Mouse (Mus musculus) midbrain, embryonic 11.5 days (tissue): Measurements from ENCODE around the gene Crebl2. TPM values are rescaled to one million over a fixed set of nuclear protein-coding genes. Genes with fewer than 3 reads are reported as not detected.

Experiments
- ATAC-seq: fragments of 200-750 bp; cut with Nextera tagmentation; 2 replicates; pipeline ENCODE4 v1.8.0; 2017; ENCODE audit warnings: moderate TSS enrichment, moderate library complexity; ENCODE audit not compliant: low FRiP score
- DNase-seq: peaks from one replicate; pipeline ENCODE4 v3.0.0; 2015; ENCODE audit warnings: low spot score; ENCODE audit errors: missing footprints
- H3K27ac ChIP-seq: fragments of 300-500 bp; sonication (generic); 2 replicates; pipeline ENCODE4 v1.5.1; 2014; ENCODE audit warnings: low read depth, low read length
- H3K27me3 ChIP-seq: fragments of 300-500 bp; sonication (generic); 2 replicates; pipeline ENCODE4 v1.6.1; 2014; ENCODE audit warnings: mild to moderate bottlenecking, low read length, moderate library complexity, mixed read lengths; ENCODE audit not compliant: control insufficient read depth, insufficient read depth
- H3K36me3 ChIP-seq: fragments of 300-500 bp; sonication (generic); 2 replicates; pipeline ENCODE4 v1.6.1; 2014; ENCODE audit warnings: mild to moderate bottlenecking, low read length, moderate library complexity, mixed read lengths; ENCODE audit not compliant: control insufficient read depth, insufficient read depth
- H3K4me1 ChIP-seq: fragments of 300-500 bp; sonication (generic); 2 replicates; pipeline ENCODE4 v1.6.1; 2014; ENCODE audit warnings: low read length; ENCODE audit not compliant: control insufficient read depth, insufficient read depth
- H3K4me2 ChIP-seq: fragments of 300-500 bp; sonication (generic); 2 replicates; pipeline ENCODE4 v1.6.1; 2014; ENCODE audit warnings: mild to moderate bottlenecking, moderate library complexity
- H3K4me3 ChIP-seq: fragments of 300-500 bp; sonication (generic); 2 replicates; pipeline ENCODE4 v1.5.1; 2014; ENCODE audit warnings: low read depth, low read length
- H3K9ac ChIP-seq: fragments of 300-500 bp; sonication (generic); 2 replicates; pipeline ENCODE4 v1.6.1; 2014; ENCODE audit warnings: low read length
- H3K9me3 ChIP-seq: fragments of 300-500 bp; sonication (generic); 2 replicates; pipeline ENCODE4 v1.6.1; 2016; ENCODE audit warnings: low read length; ENCODE audit not compliant: control insufficient read depth
- WGBS: fragments of 180-500 bp; shearing (Covaris S2); extraction: QIAGEN DNeasy Blood & Tissue Kit; methylation state at CpG from one replicate; pipeline ENCODE4 v1.1.7; 2014; 5-methylcytosine and 5-hydroxymethylcytosine counted together
- polyA plus RNA-seq: library from polyadenylated mRNA; unstranded; fragments of >200 nt; fragmentation: Nextera tagmentation; extraction: Ambion mirVana; gene quantifications from 2 replicates; pipeline ENCODE4 v1.2.1, GENCODE M21; 2014

The Crebl2 gene
- polyA plus RNA-seq, 1 experiment from 2014 or later: 0.92 TPM

DNA sequence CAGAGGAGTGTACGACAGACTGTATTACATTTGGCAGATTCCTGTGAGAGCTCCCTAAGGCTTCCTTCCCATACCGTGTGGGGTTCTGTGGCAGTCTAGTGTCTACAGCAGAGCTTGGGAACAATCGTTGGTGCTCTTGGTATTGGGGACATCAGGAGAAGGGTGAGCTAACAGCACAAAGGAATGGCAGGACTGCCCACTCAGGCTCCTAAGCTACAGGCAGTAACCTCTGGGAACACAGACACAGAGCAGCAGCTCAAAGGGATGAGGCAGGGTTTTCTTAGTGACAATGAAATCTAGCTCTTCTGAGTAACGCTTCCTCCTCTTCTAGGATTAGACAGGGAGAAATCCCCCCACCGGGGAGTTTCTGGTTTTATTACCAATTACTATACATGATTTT lies 57.1 kb downstream of the Crebl2 start:
- ATAC-seq: 0 out of 2 replicates have a peak, but pooled peaks have one; percentile 2
- Histone ChIP-seq H3K27ac (peak overlapping the region; percentile 57; the same call in 1 of the 2 replicates), H3K9ac (peak overlapping the region; percentile 72), H3K36me3 (no peaks in the 10 kb centered on the region), H3K4me1 (peaks cover 28% of the 10 kb centered on the region), H3K9me3 (no peaks in the 10 kb centered on the region), H3K4me2 (peak overlapping the region; percentile 67), H3K27me3 (no peaks in the 10 kb centered on the region), H3K4me3 (peak overlapping the region; percentile 55)
- WGBS: 23% methylated on average over 5 of the region's 5 CpGs
- no peak for DNase-seq

DNA sequence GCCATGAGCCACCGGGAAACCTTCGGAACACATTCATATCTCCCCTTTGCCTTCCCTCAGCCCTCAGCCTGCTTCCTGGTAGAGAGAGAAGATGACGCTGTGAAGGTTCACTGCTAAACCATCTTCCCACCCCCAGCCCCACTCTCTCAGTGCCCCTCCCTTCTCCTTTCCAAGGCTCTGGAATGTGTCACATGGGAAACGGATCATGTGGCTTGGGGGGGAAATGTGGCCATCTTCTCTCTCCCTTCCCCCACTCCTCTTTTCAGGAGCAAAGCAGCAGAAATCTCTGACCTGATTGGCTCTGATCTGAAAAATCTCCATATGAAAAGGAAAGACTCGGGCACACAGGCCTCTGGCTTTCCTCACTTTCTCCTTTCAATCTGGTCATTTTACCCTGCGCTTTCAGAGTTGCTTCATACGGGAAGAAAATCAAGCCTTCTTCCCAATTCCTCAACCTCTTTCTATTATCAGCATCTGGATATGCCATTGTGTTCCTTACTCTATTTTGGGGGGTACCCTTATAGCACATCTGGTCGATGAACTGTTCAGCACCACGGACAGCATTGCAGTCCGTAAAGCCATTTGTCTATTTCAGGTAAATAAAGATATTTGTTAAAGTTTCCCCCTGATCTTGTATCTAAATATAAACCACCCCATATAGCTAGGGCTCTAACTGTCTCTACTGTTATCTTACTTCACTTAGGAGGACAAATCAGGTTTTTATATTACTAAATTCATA lies 57.9 kb downstream of the Crebl2 start:
- ATAC-seq (peak; percentile 92), DNase-seq (peak; percentile 99)
- H3K27me3 ChIP-seq: no peaks in the 10 kb centered on the region
- peak overlapping the region; percentile 72 for H3K9ac ChIP-seq
- H3K9me3 ChIP-seq: no peaks in the 10 kb centered on the region
- H3K36me3 ChIP-seq: no peaks in the 10 kb centered on the region
- WGBS: 0% methylated on average over 9 of the region's 10 CpGs
- H3K4me2 ChIP-seq: peak overlapping the region; percentile 67
- H3K4me1 ChIP-seq: peaks cover 28% of the 10 kb centered on the region
- peak overlapping the region; percentile 55 for H3K4me3 ChIP-seq
- H3K27ac ChIP-seq: peak overlapping the region; percentile 92

DNA sequence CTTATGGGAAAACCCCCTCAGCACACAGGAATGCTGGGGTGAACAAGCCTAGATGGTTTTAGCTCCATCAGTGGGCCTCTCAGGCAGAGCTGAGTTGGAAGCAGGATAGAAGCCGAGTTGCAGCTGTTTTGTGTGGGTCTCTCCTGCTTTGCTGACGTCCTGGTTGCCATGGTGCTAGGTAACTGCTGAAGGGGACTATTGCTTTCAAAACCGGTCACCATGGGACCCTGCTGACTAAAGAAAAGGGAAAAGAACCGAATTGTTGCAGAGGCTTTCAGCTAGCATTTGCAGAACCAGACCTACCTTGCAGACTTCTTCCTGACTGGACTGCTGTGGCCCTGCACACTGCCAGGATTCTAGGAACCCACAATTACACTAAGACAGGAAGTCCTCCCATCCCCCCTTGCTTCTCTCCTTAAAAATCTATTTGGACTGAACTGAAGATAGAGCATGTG lies 58.6 kb downstream of the Crebl2 start:
- H3K4me3 ChIP-seq: peak overlapping the region; percentile 55
- H3K4me1 ChIP-seq: peaks cover 28% of the 10 kb centered on the region
- DNase-seq: peak; percentile 92
- H3K27ac ChIP-seq: peak overlapping the region; percentile 92
- no peaks in the 10 kb centered on the region for H3K27me3 ChIP-seq
- peak overlapping the region; percentile 67 for H3K4me2 ChIP-seq
- ATAC-seq: peak; percentile 81
- peak overlapping the region; percentile 46 for H3K9ac ChIP-seq
- 3% methylated on average over 4 of the region's 4 CpGs for WGBS
- H3K36me3 ChIP-seq: no peaks in the 10 kb centered on the region
- no peaks in the 10 kb centered on the region for H3K9me3 ChIP-seq

GRCm38 (mm10) chr6:134889763-134890162 lies 59.8 kb downstream of the Crebl2 start:
- 79% methylated on average over 1 of the region's 1 CpGs for WGBS
- Histone ChIP-seq H3K4me3 (no peak overlapping the region), H3K27me3 (no peaks in the 10 kb centered on the region), H3K27ac (no peak overlapping the region), H3K4me1 (peaks cover 28% of the 10 kb centered on the region), H3K4me2 (no peak overlapping the region), H3K9ac (no peak overlapping the region), H3K9me3 (no peaks in the 10 kb centered on the region), H3K36me3 (no peaks in the 10 kb centered on the region)
- DNase-seq (peak; percentile 31), ATAC-seq (no peak)

DNA sequence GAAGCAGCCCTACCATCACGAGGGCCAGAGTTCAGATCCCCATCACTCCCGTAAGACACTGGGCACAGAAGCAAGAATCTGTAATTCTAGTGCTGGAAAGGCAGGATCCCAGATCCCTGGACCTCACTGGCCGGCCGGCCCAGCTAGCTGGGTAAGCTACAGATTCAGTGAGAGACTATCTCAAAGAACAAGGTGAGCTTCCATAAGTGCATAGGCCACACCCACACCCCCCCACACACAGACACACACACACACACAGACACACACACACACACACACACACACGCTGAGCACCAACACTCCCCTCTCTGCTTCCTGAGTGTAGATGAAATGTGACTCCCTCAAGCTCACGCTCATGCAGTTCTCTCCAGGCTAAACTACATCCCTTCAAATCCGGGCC lies 60.5 kb downstream of the Crebl2 start:
- ATAC-seq (no peak), DNase-seq (peak; percentile 67)
- 82% methylated on average over 7 of the region's 7 CpGs for WGBS
- peaks cover 28% of the 10 kb centered on the region for H3K4me1 ChIP-seq
- no peak overlapping the region for H3K4me3 ChIP-seq
- no peak overlapping the region for H3K27ac ChIP-seq
- no peaks in the 10 kb centered on the region for H3K9me3 ChIP-seq
- H3K36me3 ChIP-seq: no peaks in the 10 kb centered on the region
- no peaks in the 10 kb centered on the region for H3K27me3 ChIP-seq
- no peak overlapping the region for H3K9ac ChIP-seq
- H3K4me2 ChIP-seq: no peak overlapping the region

GRCm38 (mm10) chr6:134896570-134897436 lies 66.8 kb downstream of the Crebl2 start:
- no peak for DNase-seq
- peaks cover 11% of the 10 kb centered on the region for H3K4me1 ChIP-seq
- no peaks in the 10 kb centered on the region for H3K27me3 ChIP-seq
- ATAC-seq: no peak
- H3K27ac ChIP-seq: no peak overlapping the region; the same call in 1 of the 2 replicates
- H3K4me2 ChIP-seq: peak overlapping the region; percentile 66
- peak overlapping the region; percentile 91 for H3K9ac ChIP-seq
- WGBS: 59% methylated on average over 15 of the region's 15 CpGs
- no peaks in the 10 kb centered on the region for H3K9me3 ChIP-seq
- peak overlapping the region; percentile 54 for H3K4me3 ChIP-seq
- no peaks in the 10 kb centered on the region for H3K36me3 ChIP-seq

DNA sequence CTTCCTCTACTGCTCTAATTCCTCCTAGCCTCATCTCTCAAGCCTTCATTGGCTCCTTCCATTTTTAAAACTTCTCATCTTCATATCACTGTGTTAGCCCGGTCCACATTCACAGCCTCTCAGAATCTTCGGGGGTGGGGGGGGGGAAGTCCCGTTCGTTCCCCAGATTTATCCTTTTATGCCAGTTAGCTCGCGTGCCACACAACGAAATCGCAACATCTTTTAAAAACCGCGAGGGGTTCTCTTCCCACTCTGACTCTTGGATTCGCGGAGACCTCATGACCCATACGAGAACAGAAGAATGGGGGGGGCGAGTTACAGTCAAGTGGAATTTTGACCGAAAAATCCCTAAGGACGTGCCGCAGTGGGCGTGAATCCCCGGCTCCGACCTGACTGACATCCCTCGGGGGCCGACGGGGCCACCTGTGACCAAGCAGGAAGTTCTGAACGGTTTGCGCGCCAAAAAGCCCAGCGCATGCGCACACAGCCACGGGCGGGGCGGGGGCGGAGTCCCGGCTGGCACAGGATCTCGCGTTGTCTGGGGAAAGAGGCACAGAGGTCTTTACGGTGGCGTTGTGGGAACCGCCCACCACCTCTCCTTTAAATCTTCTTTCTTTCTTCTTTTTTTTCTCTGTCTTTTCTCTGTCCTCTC lies 67.6 kb downstream of the Crebl2 start:
- Histone ChIP-seq H3K4me3 (peak overlapping the region; percentile 54), H3K27me3 (no peaks in the 10 kb centered on the region), H3K9ac (peak overlapping the region; percentile 91), H3K9me3 (no peaks in the 10 kb centered on the region), H3K27ac (peak overlapping the region; percentile 100), H3K4me1 (peaks cover 11% of the 10 kb centered on the region), H3K4me2 (peak overlapping the region; percentile 66), H3K36me3 (no peaks in the 10 kb centered on the region)
- under 1% methylated on average over 38 of the region's 38 CpGs for WGBS
- peak; percentile 100 for DNase-seq
- ATAC-seq: peak; percentile 93

GRCm38 (mm10) chr6:134898095-134898965 lies 68.4 kb downstream of the Crebl2 start, which contains the start of gene Gpr19:
Gene Gpr19, minus strand, starts transcription at chr6:134898578.
- Histone ChIP-seq H3K4me3 (peak within 1 kb of the TSS; percentile 54), H3K36me3 (no peaks in the 10 kb centered on the region), H3K27me3 (no peaks in the 10 kb centered on the region), H3K9ac (peak within 1 kb of the TSS; percentile 91), H3K9me3 (no peaks in the 10 kb centered on the region), H3K27ac (peak within 1 kb of the TSS; percentile 100), H3K4me1 (peaks cover 11% of the 10 kb centered on the region), H3K4me2 (peak within 1 kb of the TSS; percentile 66)
- DNase-seq (peak; percentile 99), ATAC-seq (peak; percentile 94)
- WGBS: under 1% methylated on average over 51 of the region's 51 CpGs
